Mouse (Mus musculus) ES-Bruce4 (cell line): ENCODE results near the gene Yif1b. TPM values are rescaled to one million over a fixed set of nuclear protein-coding genes. Genes with fewer than 3 reads are reported as not detected.
A peak's percentile ranks its signal among the peaks of the same experiment; 100 is the strongest.

ENCODE experiments used
- H3K27ac ChIP-seq: 2 replicates; pipeline ENCODE4 v1.5.1; 2012; ENCODE audit warnings: low read length, inconsistent platforms; ENCODE audit not compliant: insufficient read depth
- H3K27me3 ChIP-seq: 2 replicates; pipeline ENCODE4 v1.6.1; 2012; ENCODE audit warnings: mild to moderate bottlenecking, low read length, inconsistent platforms; ENCODE audit not compliant: control insufficient read depth, poor library complexity, insufficient read depth, severe bottlenecking
- H3K36me3 ChIP-seq: 2 replicates; pipeline ENCODE4 v1.6.1; 2012; ENCODE audit warnings: inconsistent platforms, mild to moderate bottlenecking, low read length, moderate library complexity; ENCODE audit not compliant: control insufficient read depth, poor library complexity, insufficient read depth, severe bottlenecking
- H3K4me1 ChIP-seq: one replicate; pipeline ENCODE4 v1.8.1; 2011; ENCODE audit warnings: low read length; ENCODE audit not compliant: control insufficient read depth, insufficient read depth
- H3K4me3 ChIP-seq: 2 replicates; pipeline ENCODE4 v1.5.1; 2011; ENCODE audit warnings: low read depth, mild to moderate bottlenecking, low read length
- H3K9ac ChIP-seq: 2 replicates; pipeline ENCODE4 v1.6.1; 2012; ENCODE audit warnings: low read depth, mild to moderate bottlenecking, inconsistent platforms; ENCODE audit not compliant: poor library complexity, severe bottlenecking
- H3K9me3 ChIP-seq: replicated peaks from 2 replicates; pipeline ENCODE4 v1.6.1; 2012; ENCODE audit warnings: mild to moderate bottlenecking, low read length, inconsistent platforms; ENCODE audit not compliant: control insufficient read depth, poor library complexity, insufficient read depth, severe bottlenecking
- CTCF ChIP-seq: IDR thresholded peaks from one replicate; pipeline ENCODE4 v1.8.1; 2011; ENCODE audit warnings: low read depth, low read length
- EP300 ChIP-seq: IDR thresholded peaks from 2 replicates; pipeline ENCODE4 v1.6.1; 2011; ENCODE audit warnings: low read depth, low read length; ENCODE audit not compliant: insufficient read depth
- POLR2A ChIP-seq: IDR thresholded peaks from one replicate; pipeline ENCODE4 v1.8.1; 2011; ENCODE audit warnings: low read length; ENCODE audit not compliant: insufficient read depth
- polyA plus RNA-seq: library from polyadenylated mRNA; stranded (reverse); fragments of >200 nt; gene quantifications from 2 replicates; pipeline ENCODE4 v1.2.4, GENCODE M21; 2011; ENCODE audit warnings: low read depth; ENCODE audit not compliant: missing spikeins, insufficient read depth, insufficient read length

The Yif1b gene
- polyA plus RNA-seq, 1 experiment, result 55.2 TPM

- Histone ChIP-seq H3K27ac (no peak overlapping the region), H3K27me3 (no peaks in the 10 kb centered on the region), H3K9me3 (no peaks in the 10 kb centered on the region), H3K9ac (no peak overlapping the region), H3K4me3 (no peak overlapping the region), H3K36me3 (peaks cover 14% of the 10 kb centered on the region), H3K4me1 (peaks cover 2% of the 10 kb centered on the region)
- TF ChIP-seq CTCF (no peak), POLR2A (no peak), EP300 (no peak)
Measured at GRCm38 (mm10) chr7:29277510-29277909, 39.4 kb downstream of the Yif1b start.

- peak overlapping the region; percentile 8; the same call in 1 of the 2 replicates for H3K27ac ChIP-seq
- no peak for TF ChIP-seq EP300
- TF ChIP-seq CTCF, result no peak
- TF ChIP-seq POLR2A, result no peak
- H3K9ac ChIP-seq, result peak overlapping the region; percentile 21; the same call in 1 of the 2 replicates
- no peaks in the 10 kb centered on the region for H3K9me3 ChIP-seq
- H3K4me3 ChIP-seq, result no peak overlapping the region
- peaks cover 14% of the 10 kb centered on the region for H3K36me3 ChIP-seq
- peaks cover 2% of the 10 kb centered on the region for H3K4me1 ChIP-seq
- no peaks in the 10 kb centered on the region for H3K27me3 ChIP-seq
Measured at GRCm38 (mm10) chr7:29279261-29279660, 41.1 kb downstream of the Yif1b start.

GRCm38 (mm10) chr7:29279924-29280323 is 41.8 kb downstream of the Yif1b start:
- Histone ChIP-seq H3K27me3 (no peaks in the 10 kb centered on the region), H3K9ac (peak overlapping the region; percentile 89), H3K4me3 (peak overlapping the region; percentile 87), H3K9me3 (no peaks in the 10 kb centered on the region), H3K4me1 (peaks cover 2% of the 10 kb centered on the region), H3K27ac (no peak overlapping the region), H3K36me3 (peaks cover 14% of the 10 kb centered on the region)
- TF ChIP-seq EP300 (no peak), POLR2A (no peak), CTCF (no peak)

- H3K4me3 ChIP-seq, result peak overlapping the region; percentile 87
- peak overlapping the region; percentile 89 for H3K9ac ChIP-seq
- H3K9me3 ChIP-seq, result no peaks in the 10 kb centered on the region
- no peak for TF ChIP-seq EP300
- TF ChIP-seq CTCF, result no peak
- no peak for TF ChIP-seq POLR2A
- H3K27ac ChIP-seq, result peak overlapping the region; percentile 5; the same call in 1 of the 2 replicates
- H3K36me3 ChIP-seq, result peaks cover 14% of the 10 kb centered on the region
- H3K27me3 ChIP-seq, result no peaks in the 10 kb centered on the region
- peaks cover 2% of the 10 kb centered on the region for H3K4me1 ChIP-seq
Measured at GRCm38 (mm10) chr7:29280801-29281200, 42.7 kb downstream of the Yif1b start.

- H3K36me3 ChIP-seq, result peaks cover 14% of the 10 kb centered on the region
- peak within 1 kb of the TSS; percentile 89 for H3K9ac ChIP-seq
- H3K27me3 ChIP-seq, result no peaks in the 10 kb centered on the region
- H3K4me1 ChIP-seq, result peaks cover 2% of the 10 kb centered on the region
- TF ChIP-seq POLR2A (peak; percentile 96), EP300 (0 out of 2 replicates have a peak, but pooled peaks have one; percentile 16), CTCF (peak; percentile 14)
- peak within 1 kb of the TSS; percentile 31 for H3K27ac ChIP-seq
- H3K9me3 ChIP-seq, result no peaks in the 10 kb centered on the region
- H3K4me3 ChIP-seq, result peak within 1 kb of the TSS; percentile 87
Measured at GRCm38 (mm10) chr7:29281201-29282073, 43.3 kb downstream of the Yif1b start, which contains the start of gene Spint2. TSS of gene Spint2 (minus strand) at chr7:29281912.

- no peaks in the 10 kb centered on the region for H3K27me3 ChIP-seq
- H3K4me3 ChIP-seq, result peak overlapping the region; percentile 51
- H3K27ac ChIP-seq, result no peak overlapping the region
- no peak for TF ChIP-seq CTCF
- no peak for TF ChIP-seq EP300
- no peak for TF ChIP-seq POLR2A
- H3K9ac ChIP-seq, result peak overlapping the region; percentile 89; the same call in 1 of the 2 replicates
- H3K36me3 ChIP-seq, result peaks cover 8% of the 10 kb centered on the region
- H3K4me1 ChIP-seq, result no peaks in the 10 kb centered on the region
- H3K9me3 ChIP-seq, result no peaks in the 10 kb centered on the region
Measured at GRCm38 (mm10) chr7:29282074-29282554, 44.0 kb downstream of the Yif1b start.
